Mouse (Mus musculus) brain, embryonic 18.5 days (tissue): ENCODE results near the gene Eapp.
"Not testable (repeated sequence)": the region's sequence is repeated elsewhere in the genome, so short reads cannot be mapped to it uniquely, and the experiment has no call there.

ENCODE experiments used
- DNase-seq: peaks from one replicate; pipeline ENCODE4 v3.0.0-alpha.2; 2012; ENCODE audit warnings: low read depth, low spot score

The Eapp gene

GRCm38 (mm10) chr12:54695511-54696241, at the start of gene Eapp:
Eapp (minus strand) TSS chr12:54695897.
- DNase-seq = peak; percentile 90

- not testable (repeated sequence) for DNase-seq
These were observed 43.1 kb upstream of the Eapp start for GRCm38 (mm10) chr12:54738661-54739243.

GRCm38 (mm10) chr12:54737891-54738660, 42.4 kb upstream of the Eapp start:
- not testable (repeated sequence) for DNase-seq

DNA sequence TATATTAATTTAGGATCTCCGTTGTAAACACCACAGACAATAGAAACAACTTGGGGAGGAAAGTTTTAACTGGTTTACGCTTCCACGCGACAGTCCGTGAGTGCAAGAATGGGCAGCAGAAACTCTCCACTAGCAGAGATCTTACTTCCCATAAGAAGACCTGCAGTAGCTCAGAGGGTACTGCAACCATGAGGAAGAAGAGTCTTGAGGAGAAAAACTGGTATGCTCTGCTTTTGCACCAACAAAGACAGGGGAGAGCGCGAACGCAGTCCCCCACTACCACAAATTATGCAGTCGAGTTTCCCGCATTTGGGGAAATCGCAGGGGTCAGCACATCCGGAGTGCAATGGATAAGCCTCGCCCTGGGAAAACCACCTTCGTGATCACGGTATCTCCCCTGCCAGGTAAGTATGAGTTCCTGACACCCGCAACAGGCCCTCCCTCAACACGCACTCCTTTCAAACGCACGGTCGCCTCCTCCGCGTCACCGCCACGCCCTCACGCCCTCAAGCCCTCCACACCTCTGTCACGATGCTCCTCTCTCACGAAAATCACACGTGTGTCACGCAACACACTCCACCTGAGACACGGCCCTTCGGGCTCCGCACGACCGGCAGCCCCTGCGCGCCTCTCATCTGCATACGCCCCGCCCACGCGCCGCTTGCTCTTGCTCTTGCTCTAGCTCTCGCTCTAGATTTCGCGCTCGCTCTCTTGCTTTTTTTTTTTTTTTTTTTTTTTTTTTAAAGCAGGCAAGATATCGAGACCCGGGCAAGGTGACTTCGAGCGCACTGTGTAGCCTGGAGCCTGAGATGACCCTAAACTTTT, 38.8 kb upstream of the Eapp start:
- DNase-seq = not testable (repeated sequence)

- not testable (repeated sequence) for DNase-seq
These were observed 33.7 kb upstream of the Eapp start for GRCm38 (mm10) chr12:54729140-54730059.

DNA sequence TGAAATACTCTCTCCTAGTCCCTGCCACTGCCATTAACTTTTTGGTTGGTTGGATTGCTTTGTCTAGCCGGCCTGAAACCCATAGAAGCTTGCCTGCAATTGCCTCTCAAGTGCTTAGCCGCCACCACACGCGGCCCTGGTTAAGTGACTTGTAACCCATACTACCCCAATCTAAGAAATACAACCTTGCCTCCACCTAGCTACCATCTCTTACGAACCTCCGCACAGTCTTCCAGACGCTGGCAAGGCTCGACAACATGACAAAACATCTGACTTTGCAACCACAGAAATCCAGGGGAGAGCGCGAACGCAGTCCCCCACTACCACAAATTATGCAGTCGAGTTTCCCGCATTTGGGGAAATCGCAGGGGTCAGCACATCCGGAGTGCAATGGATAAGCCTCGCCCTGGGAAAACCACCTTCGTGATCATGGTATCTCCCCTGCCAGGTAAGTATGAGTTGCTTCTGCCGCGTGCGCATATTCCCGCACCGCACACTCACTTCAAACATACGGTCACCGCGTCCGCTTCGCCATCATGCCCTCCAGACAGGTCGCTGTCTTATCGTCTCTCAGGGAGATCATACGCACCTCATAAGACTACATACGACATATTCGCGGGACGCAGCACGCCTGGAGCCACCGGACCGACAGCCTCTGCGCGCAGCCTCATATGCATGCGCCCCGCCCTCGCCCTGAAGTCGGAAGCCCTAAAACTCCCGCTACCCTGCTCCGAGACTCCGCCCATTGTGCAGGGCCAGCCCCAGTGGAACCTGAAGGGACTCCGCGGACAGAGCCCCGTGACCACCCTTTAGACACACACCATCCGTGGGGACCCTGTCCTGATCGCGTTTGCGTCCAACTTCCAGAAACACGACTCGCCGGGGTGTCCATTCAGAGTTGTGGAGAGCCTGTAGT, 23.4 kb upstream of the Eapp start:
- not testable (repeated sequence) for DNase-seq

- not testable (repeated sequence) for DNase-seq
These were observed 21.8 kb upstream of the Eapp start for GRCm38 (mm10) chr12:54717516-54717915.

GRCm38 (mm10) chr12:54713822-54714626, 18.3 kb upstream of the Eapp start:
- DNase-seq = not testable (repeated sequence)

GRCm38 (mm10) chr12:54710494-54710879, 14.8 kb upstream of the Eapp start:
- not testable (repeated sequence) for DNase-seq

- not testable (repeated sequence) for DNase-seq
These were observed 14.2 kb upstream of the Eapp start for GRCm38 (mm10) chr12:54709691-54710493.

GRCm38 (mm10) chr12:54699394-54699793, 3.7 kb upstream of the Eapp start:
- DNase-seq = no peak

- DNase-seq = no peak
These were observed 2.1 kb upstream of the Eapp start for GRCm38 (mm10) chr12:54697791-54698250.

DNA sequence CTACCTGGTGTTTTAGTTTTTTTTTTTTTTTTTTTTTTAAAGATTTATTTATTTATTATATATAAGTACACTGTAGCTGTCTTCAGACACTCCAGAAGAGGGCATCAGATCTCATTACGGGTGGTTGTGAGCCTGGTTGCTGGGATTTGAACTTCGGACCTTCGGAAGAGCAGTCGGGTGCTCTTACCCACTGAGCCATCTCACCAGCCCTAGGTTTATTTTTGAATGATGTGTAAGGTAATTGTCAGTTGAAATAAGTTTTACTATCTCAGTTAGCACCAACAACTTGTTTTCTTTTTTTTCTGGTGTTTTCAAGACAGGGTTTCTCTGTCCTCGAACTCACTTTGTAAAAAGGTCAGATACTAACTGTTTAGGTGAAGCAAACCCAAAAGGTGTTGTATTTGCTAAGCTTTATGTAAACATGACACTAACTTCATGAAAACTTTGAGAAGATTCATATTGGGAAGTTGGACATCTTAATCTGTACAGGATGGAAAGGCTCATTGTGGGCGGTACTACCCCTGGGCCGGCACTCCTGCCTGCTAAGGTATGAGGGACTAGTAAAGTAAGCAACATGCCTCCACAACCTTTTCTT, 1.4 kb upstream of the Eapp start:
- no peak for DNase-seq

- peak; percentile 92 for DNase-seq
These were observed 725 bp upstream of the Eapp start for GRCm38 (mm10) chr12:54696242-54697002.

- no peak for DNase-seq
These were observed 718 bp downstream of the Eapp start for GRCm38 (mm10) chr12:54694847-54695510.

- no peak for DNase-seq
These were observed 6.6 kb downstream of the Eapp start for GRCm38 (mm10) chr12:54689082-54689481.
